Mouse (Mus musculus): Measurements from ENCODE around the gene Rnf169.

GRCm38 (mm10) chr7:99945939-99946338 lies 34.3 kb downstream of the Rnf169 start:
- TF ChIP-seq POLR2A (IDR thresholded peaks at IDR 0.05; ENCODE audit: control insufficient read depth, extremely low read depth, insufficient read depth, low read length, poor library complexity) (no peak), CTCF (IDR thresholded peaks at IDR 0.05; ENCODE audit: borderline replicate concordance, control insufficient read depth, extremely low read depth, insufficient read depth, low read length, poor library complexity) (no peak)

Measured in thymus, adult 2 months (tissue).